Mouse (Mus musculus): ENCODE measurements around the gene Adcy1. TPM values are rescaled to one million over a fixed set of nuclear protein-coding genes. Genes with fewer than 3 reads are reported as not detected.

Gene Adcy1
- polyA plus RNA-seq, 2 experiments: 0.13 to 0.24 TPM

DNA sequence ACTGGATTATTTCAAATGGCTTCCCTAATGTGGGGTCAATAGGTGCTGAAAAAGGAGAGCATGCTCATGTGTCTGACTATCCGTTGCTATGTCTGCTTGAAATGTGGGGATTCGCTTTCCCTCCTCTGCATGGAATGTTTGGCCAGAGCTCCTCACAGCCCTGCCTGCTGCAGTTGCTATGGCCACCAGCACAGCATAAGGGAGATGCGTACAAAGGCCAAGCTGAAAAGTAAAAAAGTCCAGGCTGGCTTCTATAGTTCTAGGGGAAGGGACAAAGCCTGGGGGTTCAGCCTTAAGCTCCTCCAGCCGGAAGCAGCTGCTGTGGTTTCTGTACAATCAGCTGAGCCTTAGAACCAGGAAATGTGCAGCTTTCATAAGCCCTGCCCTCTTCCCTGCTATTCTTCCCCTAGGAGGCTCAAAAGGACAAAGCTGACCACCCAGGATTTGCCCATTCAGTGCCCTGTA lies 97.4 kb downstream of the Adcy1 start:
- TF ChIP-seq EP300 (IDR thresholded peaks at IDR 0.05; ENCODE audit: low read depth) (no peak), CTCF (IDR thresholded peaks at IDR 0.05; ENCODE audit: low read depth) (no peak)
- Histone ChIP-seq H3K27ac (no peak overlapping the region), H3K4me3 (ENCODE audit: insufficient read depth in 1 of 2, low read depth in 2 of 2, low read length in 2 of 2) (no peak overlapping the region)

GRCm38 (mm10) chr11:7161502-7162174 lies 98.3 kb downstream of the Adcy1 start:
- Histone ChIP-seq H3K4me2 (ENCODE audit: low read depth) (no peak overlapping the region), H3K4me1 (replicated peaks; ENCODE audit: control insufficient read depth in 2 of 2, insufficient read depth in 2 of 2, low read length in 1 of 2) (peaks cover 0 to 22% of the 10 kb centered on the region in 2 experiments; a peak in 3 of 4 replicates), H3K4me3 (ENCODE audit: insufficient read depth in 1 of 2, low read depth in 2 of 2, low read length in 2 of 2) (no peak overlapping the region), H3K27me3 (ENCODE audit: control insufficient read depth, insufficient read depth, low read length) (no peaks in the 10 kb centered on the region), H3K9me3 (ENCODE audit: control insufficient read depth, low read length) (no peaks in the 10 kb centered on the region), H3K9ac (replicated peaks) (no peak overlapping the region), H3K27ac (no peak overlapping the region), H3K36me3 (replicated peaks; ENCODE audit: control insufficient read depth, insufficient read depth, low read depth) (no peaks in the 10 kb centered on the region)
- TF ChIP-seq EP300 (IDR thresholded peaks at IDR 0.05; ENCODE audit: low read depth) (no peak), CTCF (IDR thresholded peaks at IDR 0.05; ENCODE audit: low read depth) (peak; percentile 79)
- ATAC-seq (ENCODE audit: insufficient read depth) (0 out of 2 replicates have a peak, but pooled peaks have one; percentile 31), DNase-seq (ENCODE audit: low read depth in 3 of 3, low spot score in 3 of 3) (no peak)
- WGBS (ENCODE audit: insufficient replicate concordance): 55% methylated on average over 8 of the region's 8 CpGs

More for the DNA sequence above, 97.4 kb downstream of the Adcy1 start:
- peak; percentile 44; the same call in 1 of the 2 replicates for ATAC-seq (ENCODE audit: insufficient read depth)
- WGBS (ENCODE audit: insufficient replicate concordance): 31% methylated on average over 4 of the region's 4 CpGs
- Histone ChIP-seq H3K9me3 (ENCODE audit: control insufficient read depth, low read length) (no peaks in the 10 kb centered on the region), H3K9ac (replicated peaks) (no peak overlapping the region), H3K36me3 (replicated peaks; ENCODE audit: control insufficient read depth, insufficient read depth, low read depth) (no peaks in the 10 kb centered on the region), H3K4me1 (replicated peaks; ENCODE audit: control insufficient read depth in 2 of 2, insufficient read depth in 2 of 2, low read length in 1 of 2) (peaks cover 0 to 24% of the 10 kb centered on the region in 2 experiments; a peak in 3 of 4 replicates), H3K27me3 (ENCODE audit: control insufficient read depth, insufficient read depth, low read length) (no peaks in the 10 kb centered on the region), H3K4me2 (ENCODE audit: low read depth) (no peak overlapping the region)
- DNase-seq (ENCODE audit: low read depth in 3 of 3, low spot score in 3 of 3): no peak

- WGBS (ENCODE audit: insufficient replicate concordance): 65% methylated on average over 4 of the region's 4 CpGs
- no peak overlapping the region for H3K4me2 ChIP-seq (ENCODE audit: low read depth)
- H3K27ac ChIP-seq: no peak overlapping the region
- H3K36me3 ChIP-seq (replicated peaks; ENCODE audit: control insufficient read depth, insufficient read depth, low read depth): no peaks in the 10 kb centered on the region
- ATAC-seq (ENCODE audit: insufficient read depth) (no peak), DNase-seq (ENCODE audit: low read depth in 3 of 3, low spot score in 3 of 3) (no peak)
- peaks cover 0 to 13% of the 10 kb centered on the region in 2 experiments; a peak in 2 of 4 replicates for H3K4me1 ChIP-seq (replicated peaks; ENCODE audit: control insufficient read depth in 2 of 2, insufficient read depth in 2 of 2, low read length in 1 of 2)
- H3K27me3 ChIP-seq (ENCODE audit: control insufficient read depth, insufficient read depth, low read length): no peaks in the 10 kb centered on the region
- no peaks in the 10 kb centered on the region for H3K9me3 ChIP-seq (ENCODE audit: control insufficient read depth, low read length)
- TF ChIP-seq EP300 (IDR thresholded peaks at IDR 0.05; ENCODE audit: low read depth): no peak
- TF ChIP-seq CTCF (IDR thresholded peaks at IDR 0.05; ENCODE audit: low read depth): no peak
- no peak overlapping the region for H3K4me3 ChIP-seq (ENCODE audit: insufficient read depth in 1 of 2, low read depth in 2 of 2, low read length in 2 of 2)
- no peak overlapping the region for H3K9ac ChIP-seq (replicated peaks)
These were observed 101.1 kb downstream of the Adcy1 start for GRCm38 (mm10) chr11:7164416-7164815.

DNA sequence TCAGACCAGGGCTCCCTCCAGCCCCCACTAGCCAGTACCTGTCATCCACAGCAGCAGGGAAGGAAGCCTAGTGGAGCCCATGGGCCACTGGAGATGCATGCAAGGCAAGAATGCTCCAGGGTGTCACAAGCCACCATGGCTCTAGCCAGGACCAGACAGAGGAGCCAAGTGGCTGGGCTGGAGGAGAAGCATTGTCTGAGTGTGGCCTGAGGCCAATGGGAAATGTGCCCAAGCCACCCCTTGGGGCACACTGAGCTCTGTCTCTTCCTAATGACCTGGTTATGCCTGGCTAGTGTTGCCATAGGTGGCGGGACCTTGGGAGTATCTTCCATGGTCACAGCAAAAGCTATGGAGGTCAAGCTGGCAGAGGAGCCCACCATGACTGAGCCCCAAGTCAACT lies 106.4 kb downstream of the Adcy1 start:
- no peak overlapping the region for H3K9ac ChIP-seq (replicated peaks)
- H3K4me3 ChIP-seq (ENCODE audit: insufficient read depth in 1 of 2, low read depth in 2 of 2, low read length in 2 of 2): no peak overlapping the region
- H3K9me3 ChIP-seq (ENCODE audit: control insufficient read depth, low read length): no peaks in the 10 kb centered on the region
- no peak overlapping the region for H3K27ac ChIP-seq
- WGBS (ENCODE audit: insufficient replicate concordance): 62% methylated on average over 1 of the region's 1 CpGs
- no peak for ATAC-seq (ENCODE audit: insufficient read depth)
- H3K4me1 ChIP-seq (replicated peaks; ENCODE audit: control insufficient read depth in 2 of 2, insufficient read depth in 2 of 2, low read length in 1 of 2): no peaks in the 10 kb centered on the region
- DNase-seq (ENCODE audit: low read depth in 3 of 3, low spot score in 3 of 3): no peak
- no peak overlapping the region for H3K4me2 ChIP-seq (ENCODE audit: low read depth)
- H3K36me3 ChIP-seq (replicated peaks; ENCODE audit: control insufficient read depth, insufficient read depth, low read depth): no peaks in the 10 kb centered on the region
- TF ChIP-seq EP300 (IDR thresholded peaks at IDR 0.05; ENCODE audit: low read depth) (no peak), CTCF (IDR thresholded peaks at IDR 0.05; ENCODE audit: low read depth) (no peak)
- no peaks in the 10 kb centered on the region for H3K27me3 ChIP-seq (ENCODE audit: control insufficient read depth, insufficient read depth, low read length)

DNA sequence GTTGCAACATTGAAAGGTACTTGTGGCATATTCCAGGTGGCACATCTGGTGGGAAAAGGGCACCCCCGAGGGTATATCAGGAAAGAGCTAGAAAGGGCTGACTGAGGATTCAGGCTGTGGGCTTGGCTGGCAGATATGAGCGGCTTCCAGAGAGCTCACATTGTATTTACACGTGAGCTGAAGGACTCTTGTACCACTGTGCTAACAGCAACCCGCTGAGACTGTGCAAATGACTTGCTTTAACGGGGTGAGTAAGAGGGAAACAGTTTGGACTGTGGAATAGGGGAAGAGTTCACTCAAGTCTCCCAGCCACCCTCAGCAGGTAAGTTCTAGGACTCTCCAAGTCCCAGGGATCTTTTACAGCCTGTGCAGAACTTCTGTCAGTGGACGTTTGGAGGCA lies 110.4 kb downstream of the Adcy1 start:
- Histone ChIP-seq H3K4me2 (ENCODE audit: low read depth) (no peak overlapping the region), H3K9ac (replicated peaks) (no peak overlapping the region), H3K36me3 (replicated peaks; ENCODE audit: control insufficient read depth, insufficient read depth, low read depth) (no peaks in the 10 kb centered on the region), H3K9me3 (ENCODE audit: control insufficient read depth, low read length) (no peaks in the 10 kb centered on the region), H3K27me3 (ENCODE audit: control insufficient read depth, insufficient read depth, low read length) (no peaks in the 10 kb centered on the region), H3K4me3 (ENCODE audit: insufficient read depth in 1 of 2, low read depth in 2 of 2, low read length in 2 of 2) (no peak overlapping the region), H3K4me1 (replicated peaks; ENCODE audit: control insufficient read depth in 2 of 2, insufficient read depth in 2 of 2, low read length in 1 of 2) (no peaks in the 10 kb centered on the region), H3K27ac (no peak overlapping the region)
- 44% methylated on average over 6 of the region's 6 CpGs for WGBS (ENCODE audit: insufficient replicate concordance)
- no peak for TF ChIP-seq EP300 (IDR thresholded peaks at IDR 0.05; ENCODE audit: low read depth)
- no peak for TF ChIP-seq CTCF (IDR thresholded peaks at IDR 0.05; ENCODE audit: low read depth)
- ATAC-seq (ENCODE audit: insufficient read depth): no peak
- DNase-seq (ENCODE audit: low read depth in 3 of 3, low spot score in 3 of 3): no peak
